Mouse (Mus musculus) cerebellum, adult 11 months (tissue): Measurements from ENCODE around the gene Abca8a.

Experiments used
- DNase-seq: peaks from one replicate; pipeline ENCODE4 v3.0.0; 2022

The Abca8a gene

DNA sequence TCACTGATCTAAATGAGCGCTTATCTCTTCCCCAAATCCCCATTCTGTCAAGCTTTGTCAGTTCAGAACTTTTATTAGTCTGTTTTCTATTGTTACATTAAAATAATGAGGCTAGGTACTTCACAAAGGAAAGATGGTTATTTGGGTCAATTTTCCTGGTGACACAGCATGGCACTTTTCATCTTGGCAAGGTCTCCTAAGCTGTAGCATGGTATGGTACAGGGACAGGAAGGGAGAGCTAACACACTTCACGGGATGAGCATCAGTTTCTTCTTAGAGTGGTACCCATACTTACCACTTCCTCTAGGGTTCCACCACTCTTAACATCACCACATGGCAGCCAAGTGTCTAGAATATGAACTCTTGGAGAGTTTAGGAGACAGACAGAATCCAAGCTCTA lies 113.9 kb downstream of the Abca8a start:
- no peak for DNase-seq
